Mouse (Mus musculus): ENCODE measurements around the gene Elk3.

DNA sequence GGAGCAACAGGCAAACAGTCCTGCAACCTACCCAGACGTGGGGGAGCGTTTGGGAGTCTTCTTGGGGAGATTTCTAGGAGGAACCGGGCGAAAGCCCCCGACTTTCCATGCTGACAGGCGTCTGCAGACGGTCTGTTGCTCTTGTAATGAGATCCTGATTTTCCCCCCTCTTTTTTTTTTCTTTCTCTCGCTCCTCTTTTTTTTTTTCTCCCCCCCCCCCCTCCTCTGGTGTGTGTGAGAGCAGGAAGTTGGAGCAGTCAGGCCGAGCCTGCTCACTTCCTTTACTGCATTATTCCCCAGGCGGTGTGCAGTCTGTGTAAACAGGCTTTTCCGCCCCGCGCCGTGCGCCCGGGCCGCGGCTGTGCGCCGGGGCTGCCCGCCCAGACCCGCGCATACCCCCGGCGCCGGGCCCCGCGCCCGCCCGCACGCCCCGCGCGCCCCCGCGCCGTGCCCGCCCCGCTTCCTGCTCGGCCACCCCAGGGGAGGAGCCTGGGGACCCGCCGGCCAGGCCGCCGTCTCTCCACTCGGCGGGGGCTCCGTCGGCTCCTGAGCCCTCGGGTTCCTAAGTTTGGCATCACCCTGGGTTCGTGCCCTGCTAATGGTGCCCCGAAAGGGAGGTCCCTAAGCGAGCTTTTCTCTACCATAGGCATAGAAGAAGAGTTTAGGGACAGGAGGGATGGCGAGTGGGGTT is at the start of gene Elk3:
- peak; percentile 83; the same call in 1 of the 2 replicates for TF ChIP-seq EP300 (IDR thresholded peaks at IDR 0.05; ENCODE audit: insufficient read depth, low read depth, low read length)
- TF ChIP-seq CTCF (IDR thresholded peaks at IDR 0.05): no peak
- TF ChIP-seq POLR2A (IDR thresholded peaks at IDR 0.05; ENCODE audit: insufficient read depth, low read depth, low read length): peak; percentile 69
